Mouse (Mus musculus) neural tube, embryonic 13.5 days (tissue): Measurements from ENCODE around the gene Hao2. TPM values are rescaled to one million over a fixed set of nuclear protein-coding genes. Genes with fewer than 3 reads are reported as not detected.

ENCODE experiments used
- ATAC-seq: fragments of 200-750 bp; cut with Nextera tagmentation; 2 replicates; pipeline ENCODE4 v1.8.0; 2017; ENCODE audit warnings: low read depth, mild to moderate bottlenecking, moderate TSS enrichment, moderate library complexity
- H3K27ac ChIP-seq: fragments of 300-500 bp; sonication (generic); replicated peaks from 2 replicates; pipeline ENCODE4 v1.5.1; 2015; ENCODE audit warnings: moderate library complexity, mild to moderate bottlenecking, inconsistent platforms
- H3K27me3 ChIP-seq: fragments of 300-500 bp; sonication (generic); 2 replicates; pipeline ENCODE4 v1.6.1; 2015; ENCODE audit warnings: mild to moderate bottlenecking, inconsistent platforms
- H3K36me3 ChIP-seq: fragments of 300-500 bp; sonication (generic); 2 replicates; pipeline ENCODE4 v1.6.1; 2015; ENCODE audit warnings: mild to moderate bottlenecking, inconsistent platforms
- H3K4me1 ChIP-seq: fragments of 300-500 bp; sonication (generic); replicated peaks from 2 replicates; pipeline ENCODE4 v1.6.1; 2015; ENCODE audit warnings: inconsistent platforms
- H3K4me2 ChIP-seq: fragments of 300-500 bp; sonication (generic); 2 replicates; pipeline ENCODE4 v1.6.1; 2015; ENCODE audit warnings: inconsistent platforms, mild to moderate bottlenecking, moderate library complexity
- H3K4me3 ChIP-seq: fragments of 300-500 bp; sonication (generic); 2 replicates; pipeline ENCODE4 v1.5.1; 2015; ENCODE audit warnings: mild to moderate bottlenecking, inconsistent platforms
- H3K9ac ChIP-seq: fragments of 300-500 bp; sonication (generic); 2 replicates; pipeline ENCODE4 v1.6.1; 2015; ENCODE audit warnings: moderate library complexity, mild to moderate bottlenecking, inconsistent platforms
- H3K9me3 ChIP-seq: fragments of 300-500 bp; sonication (generic); 2 replicates; pipeline ENCODE4 v1.6.1; 2016; ENCODE audit warnings: inconsistent platforms
- WGBS: fragments of 180-500 bp; shearing (Covaris S2); methylation state at CpG from one replicate; pipeline ENCODE4 v1.1.7; 2015; 5-methylcytosine and 5-hydroxymethylcytosine counted together
- polyA plus RNA-seq: library from polyadenylated mRNA; unstranded; fragments of >200 nt; fragmentation: Nextera tagmentation; extraction: Ambion mirVana; gene quantifications from 2 replicates; pipeline ENCODE4 v1.2.1, GENCODE M21; 2015

Gene Hao2
- polyA plus RNA-seq = not detected in 2 replicates

GRCm38 (mm10) chr3:98893057-98893772, at the start of gene Hao2:
TSS of gene Hao2 (minus strand) at chr3:98893239.
- Histone ChIP-seq H3K9ac (no peak within 1 kb of the TSS), H3K27ac (no peak within 1 kb of the TSS), H3K4me1 (no peaks in the 10 kb centered on the region), H3K36me3 (no peaks in the 10 kb centered on the region), H3K4me3 (no peak within 1 kb of the TSS), H3K27me3 (no peaks in the 10 kb centered on the region), H3K9me3 (no peaks in the 10 kb centered on the region), H3K4me2 (no peak within 1 kb of the TSS)
- WGBS = 93% methylated on average over 3 of the region's 3 CpGs
- ATAC-seq = no peak

DNA sequence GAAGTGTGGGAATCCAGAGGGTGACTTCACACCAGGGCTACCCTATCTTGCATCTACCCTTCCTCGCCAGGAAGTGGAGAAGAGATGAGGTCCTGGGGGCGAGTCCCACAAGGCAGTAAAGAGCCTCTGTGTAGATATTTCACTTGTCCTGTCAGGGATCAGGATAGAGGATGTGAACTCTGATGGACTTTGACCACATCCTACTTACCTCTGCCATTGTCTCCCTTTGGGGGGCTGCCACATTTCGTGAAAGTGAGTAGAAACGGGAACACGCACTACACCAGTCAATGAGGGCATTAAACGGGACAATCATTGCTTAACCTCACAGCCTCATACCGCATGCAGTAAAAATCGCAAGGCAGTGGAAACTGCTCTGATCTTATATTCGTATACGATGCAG, 48.6 kb upstream of the Hao2 start:
- Histone ChIP-seq H3K9me3 (no peaks in the 10 kb centered on the region), H3K4me2 (peak overlapping the region; percentile 66), H3K4me3 (peak overlapping the region; percentile 37), H3K4me1 (peaks cover 17% of the 10 kb centered on the region), H3K27me3 (no peaks in the 10 kb centered on the region), H3K36me3 (no peaks in the 10 kb centered on the region), H3K27ac (no peak overlapping the region), H3K9ac (peak overlapping the region; percentile 54)
- WGBS = 20% methylated on average over 10 of the region's 10 CpGs
- peak; percentile 62 for ATAC-seq

DNA sequence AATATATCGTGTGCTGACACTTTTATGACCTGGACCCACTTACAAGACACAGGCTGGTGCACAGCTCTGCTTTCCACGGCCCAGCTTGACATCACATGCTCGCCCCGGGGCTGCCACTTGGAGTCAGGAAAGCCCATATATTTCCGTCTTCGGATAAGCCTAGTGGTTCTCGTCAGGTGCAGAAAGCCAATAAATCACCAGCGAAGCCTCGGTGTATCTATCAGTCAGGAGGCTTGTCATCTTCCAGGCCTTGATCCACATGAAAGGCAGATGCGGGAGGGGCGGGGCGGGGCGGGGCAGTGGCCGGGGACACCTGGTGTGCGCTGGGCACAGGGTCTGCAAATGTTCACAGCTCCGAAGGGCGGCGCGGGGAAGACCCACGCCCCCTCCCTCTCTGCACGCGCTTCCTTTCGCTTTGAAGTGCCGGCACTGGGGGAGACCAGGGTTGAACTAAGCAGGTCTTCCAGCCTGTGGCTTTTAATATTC, 48.1 kb upstream of the Hao2 start:
- Histone ChIP-seq H3K36me3 (no peaks in the 10 kb centered on the region), H3K9me3 (no peaks in the 10 kb centered on the region), H3K27ac (peak overlapping the region; percentile 46; the same call in 1 of the 2 replicates), H3K4me1 (peaks cover 17% of the 10 kb centered on the region), H3K4me2 (peak overlapping the region; percentile 66), H3K4me3 (peak overlapping the region; percentile 37), H3K9ac (peak overlapping the region; percentile 54), H3K27me3 (no peaks in the 10 kb centered on the region)
- peak; percentile 81 for ATAC-seq
- 1% methylated on average over 24 of the region's 24 CpGs for WGBS

GRCm38 (mm10) chr3:98940225-98940624, 47.2 kb upstream of the Hao2 start:
- Histone ChIP-seq H3K4me3 (no peak overlapping the region), H3K36me3 (no peaks in the 10 kb centered on the region), H3K4me2 (no peak overlapping the region), H3K27ac (no peak overlapping the region; the same call in 1 of the 2 replicates), H3K27me3 (no peaks in the 10 kb centered on the region), H3K9me3 (no peaks in the 10 kb centered on the region), H3K4me1 (peaks cover 17% of the 10 kb centered on the region), H3K9ac (no peak overlapping the region)
- WGBS = 52% methylated on average over 4 of the region's 4 CpGs
- no peak for ATAC-seq

DNA sequence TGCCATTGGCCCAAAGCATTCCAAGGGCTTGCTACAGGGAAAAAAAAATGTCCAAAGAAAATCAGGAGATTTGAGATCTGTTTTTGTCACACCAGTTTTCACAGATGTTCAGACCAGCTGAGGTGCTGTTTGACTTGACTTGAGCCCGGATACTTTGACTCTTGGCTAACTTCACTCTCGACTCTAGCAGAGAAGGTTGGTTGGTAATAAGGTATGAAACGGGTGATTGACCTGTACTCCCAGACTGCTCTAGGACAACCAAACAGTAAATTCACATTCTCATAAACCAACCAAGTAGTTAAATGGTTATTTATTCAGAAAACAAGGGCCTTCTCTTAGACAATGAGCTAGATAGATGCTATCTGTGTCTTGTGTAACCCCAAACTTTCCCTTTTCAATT, 43.4 kb upstream of the Hao2 start:
- no peak overlapping the region for H3K4me2 ChIP-seq
- H3K4me1 ChIP-seq = peaks cover 8% of the 10 kb centered on the region
- 91% methylated on average over 3 of the region's 3 CpGs for WGBS
- H3K27me3 ChIP-seq = no peaks in the 10 kb centered on the region
- H3K36me3 ChIP-seq = no peaks in the 10 kb centered on the region
- no peak overlapping the region for H3K4me3 ChIP-seq
- no peak for ATAC-seq
- no peak overlapping the region for H3K9ac ChIP-seq
- H3K9me3 ChIP-seq = no peaks in the 10 kb centered on the region
- no peak overlapping the region for H3K27ac ChIP-seq

- Histone ChIP-seq H3K9ac (no peak overlapping the region), H3K4me1 (no peaks in the 10 kb centered on the region), H3K27ac (no peak overlapping the region), H3K27me3 (no peaks in the 10 kb centered on the region), H3K4me3 (no peak overlapping the region), H3K36me3 (no peaks in the 10 kb centered on the region), H3K4me2 (no peak overlapping the region), H3K9me3 (no peaks in the 10 kb centered on the region)
- ATAC-seq = no peak
- WGBS = 75% methylated on average over 7 of the region's 7 CpGs
Observed at GRCm38 (mm10) chr3:98934601-98935000, 41.6 kb upstream of the Hao2 start.

GRCm38 (mm10) chr3:98934041-98934440, 41.0 kb upstream of the Hao2 start:
- WGBS = 68% methylated on average over 1 of the region's 1 CpGs
- no peaks in the 10 kb centered on the region for H3K36me3 ChIP-seq

GRCm38 (mm10) chr3:98932421-98932820, 39.4 kb upstream of the Hao2 start:
- Histone ChIP-seq H3K9ac (no peak overlapping the region), H3K4me2 (no peak overlapping the region), H3K27ac (no peak overlapping the region), H3K4me3 (no peak overlapping the region), H3K27me3 (no peaks in the 10 kb centered on the region), H3K9me3 (no peaks in the 10 kb centered on the region), H3K36me3 (no peaks in the 10 kb centered on the region), H3K4me1 (no peaks in the 10 kb centered on the region)
- ATAC-seq = no peak

More at GRCm38 (mm10) chr3:98934041-98934440, 41.0 kb upstream of the Hao2 start:
- Histone ChIP-seq H3K9ac (no peak overlapping the region), H3K27me3 (no peaks in the 10 kb centered on the region), H3K4me1 (no peaks in the 10 kb centered on the region), H3K4me2 (no peak overlapping the region), H3K4me3 (no peak overlapping the region), H3K27ac (no peak overlapping the region), H3K9me3 (no peaks in the 10 kb centered on the region)
- no peak for ATAC-seq

DNA sequence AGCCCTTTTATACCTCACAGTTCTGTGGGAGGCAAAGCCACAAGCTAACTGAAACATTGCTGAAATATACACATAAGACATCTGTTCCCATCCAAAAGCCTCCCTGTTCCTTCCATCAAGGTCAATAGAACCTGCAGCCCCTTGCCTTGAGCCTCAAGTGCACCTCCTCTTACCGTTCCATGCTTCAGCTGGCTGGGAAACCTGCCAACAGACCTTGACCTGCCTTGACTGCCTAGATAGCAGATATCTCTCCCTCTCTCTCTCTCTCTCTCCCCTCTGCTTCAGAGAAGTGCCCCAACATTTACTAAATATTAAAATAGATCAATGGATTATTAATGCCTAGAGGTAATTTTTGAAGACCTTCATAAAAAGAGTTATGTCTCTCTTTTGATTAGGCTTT, 38.8 kb upstream of the Hao2 start:
- Histone ChIP-seq H3K4me3 (no peak overlapping the region), H3K36me3 (no peaks in the 10 kb centered on the region), H3K4me1 (no peaks in the 10 kb centered on the region), H3K27ac (no peak overlapping the region), H3K9ac (no peak overlapping the region), H3K4me2 (no peak overlapping the region), H3K27me3 (no peaks in the 10 kb centered on the region), H3K9me3 (no peaks in the 10 kb centered on the region)
- no peak for ATAC-seq
- 72% methylated on average over 1 of the region's 1 CpGs for WGBS

GRCm38 (mm10) chr3:98920417-98920816, 27.4 kb upstream of the Hao2 start:
- WGBS = 83% methylated on average over 3 of the region's 3 CpGs
- no peak for ATAC-seq
- no peak overlapping the region for H3K4me2 ChIP-seq

DNA sequence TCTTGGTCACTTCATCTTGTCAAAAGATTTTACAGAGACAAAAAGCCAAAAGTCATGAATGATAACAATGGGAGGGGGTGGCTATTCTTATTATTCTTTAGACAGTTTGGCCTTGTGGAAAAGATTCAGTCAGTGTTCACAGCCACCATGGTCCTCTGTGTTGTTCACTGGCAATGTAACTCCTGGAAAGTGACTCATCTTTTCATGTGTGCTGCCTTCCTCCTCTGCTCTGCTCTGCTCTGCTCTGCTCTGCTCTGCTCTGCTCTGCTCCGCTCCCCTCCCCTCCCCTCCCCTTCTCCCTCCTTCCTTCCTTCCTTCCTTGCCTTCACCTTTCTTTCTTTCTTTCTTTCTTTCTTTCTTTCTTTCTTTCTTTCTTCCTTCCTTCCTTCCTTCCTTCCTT, 24.2 kb upstream of the Hao2 start:
- Histone ChIP-seq H3K4me3 (no peak overlapping the region), H3K9ac (no peak overlapping the region), H3K4me2 (no peak overlapping the region), H3K27me3 (no peaks in the 10 kb centered on the region), H3K36me3 (no peaks in the 10 kb centered on the region), H3K27ac (no peak overlapping the region), H3K4me1 (no peaks in the 10 kb centered on the region), H3K9me3 (no peaks in the 10 kb centered on the region)
- ATAC-seq = no peak
- WGBS = 67% methylated on average over 1 of the region's 1 CpGs

More at GRCm38 (mm10) chr3:98920417-98920816, 27.4 kb upstream of the Hao2 start:
- Histone ChIP-seq H3K9me3 (no peaks in the 10 kb centered on the region), H3K36me3 (no peaks in the 10 kb centered on the region), H3K4me3 (no peak overlapping the region), H3K27ac (no peak overlapping the region), H3K27me3 (no peaks in the 10 kb centered on the region), H3K4me1 (no peaks in the 10 kb centered on the region), H3K9ac (no peak overlapping the region)

GRCm38 (mm10) chr3:98916856-98917255, 23.8 kb upstream of the Hao2 start:
- Histone ChIP-seq H3K36me3 (no peaks in the 10 kb centered on the region), H3K9ac (no peak overlapping the region), H3K27ac (no peak overlapping the region), H3K4me1 (no peaks in the 10 kb centered on the region), H3K27me3 (no peaks in the 10 kb centered on the region), H3K4me3 (no peak overlapping the region), H3K4me2 (no peak overlapping the region), H3K9me3 (no peaks in the 10 kb centered on the region)
- 88% methylated on average over 2 of the region's 2 CpGs for WGBS
- ATAC-seq = no peak

GRCm38 (mm10) chr3:98915659-98916058, 22.6 kb upstream of the Hao2 start:
- H3K36me3 ChIP-seq = no peaks in the 10 kb centered on the region
- no peak overlapping the region for H3K4me3 ChIP-seq
- H3K27ac ChIP-seq = no peak overlapping the region
- H3K9ac ChIP-seq = no peak overlapping the region
- no peaks in the 10 kb centered on the region for H3K27me3 ChIP-seq
- ATAC-seq = no peak
- H3K4me2 ChIP-seq = no peak overlapping the region
- no peaks in the 10 kb centered on the region for H3K9me3 ChIP-seq
- WGBS = 2% methylated on average over 4 of the region's 4 CpGs
- H3K4me1 ChIP-seq = no peaks in the 10 kb centered on the region
